Mouse (Mus musculus) spleen, adult 2 months (tissue): ENCODE results near the gene Dnajb11.

Source experiments
- CTCF ChIP-seq: fragments of 200-500 bp; IDR thresholded peaks from 2 replicates; pipeline ENCODE4 v1.5.1; 2011; ENCODE audit warnings: mild to moderate bottlenecking, inconsistent platforms; ENCODE audit not compliant: insufficient read depth, insufficient read length, insufficient replicate concordance; ENCODE audit errors: extremely low read depth
- POLR2A ChIP-seq: fragments of 200-500 bp; IDR thresholded peaks from 2 replicates; pipeline ENCODE4 v1.6.1; 2011; ENCODE audit warnings: low read depth, low read length, inconsistent platforms

- TF ChIP-seq CTCF (no peak), POLR2A (no peak)
Observed at GRCm38 (mm10) chr16:22811477-22811876, 46.2 kb upstream of the Dnajb11 start, which contains the start of gene Crygs.
